Mouse (Mus musculus): Measurements from ENCODE around the gene Sf3a1.

DNA sequence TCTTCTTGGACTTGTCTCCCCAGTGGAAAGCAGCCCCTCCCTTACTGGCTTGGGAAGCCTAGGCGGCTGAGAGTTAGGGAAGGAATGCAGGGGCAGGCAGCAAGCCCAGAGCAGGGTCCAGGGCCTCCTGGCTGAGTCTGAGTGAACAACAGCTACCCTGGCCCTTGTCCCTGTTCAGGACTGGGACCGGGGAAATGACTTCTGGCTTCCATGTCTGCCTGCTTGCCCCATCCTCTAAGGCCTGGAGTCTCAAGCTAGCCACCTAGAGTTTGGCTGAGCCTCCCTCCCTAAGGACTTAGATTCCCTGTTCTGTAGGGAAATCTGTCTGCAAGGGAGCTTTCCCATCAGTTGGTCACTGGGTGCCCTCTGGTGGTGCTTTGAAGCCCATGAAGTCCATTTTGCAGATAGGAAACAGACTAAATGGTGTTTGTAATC, 59.2 kb downstream of the Sf3a1 start:
- no peak for TF ChIP-seq POLR2A (IDR thresholded peaks at IDR 0.05; ENCODE audit: borderline replicate concordance, insufficient read depth, low read length)
- TF ChIP-seq CTCF (IDR thresholded peaks at IDR 0.05; ENCODE audit: borderline replicate concordance, insufficient read depth, low read depth, low read length), result peak; percentile 83

Data from cerebellum, adult 2 months (tissue).